Mouse (Mus musculus): ENCODE measurements at regions not wholly inside any gene's neighbourhood (a gene's known extent, or its start where the extent isn't known, plus 50 kb on each side); places are given as distances from the start of the nearest gene placed in this dataset.
A peak's percentile ranks its signal among the peaks of the same experiment; 100 is the strongest.

- no peak for ATAC-seq
- no peaks in the 10 kb centered on the region for H3K36me3 ChIP-seq (ENCODE audit: control insufficient read depth, insufficient read depth)
- no peak overlapping the region; the same call in 1 of the 2 replicates for H3K27ac ChIP-seq (ENCODE audit: low read depth, low read length)
- TF ChIP-seq CTCF (IDR thresholded peaks at IDR 0.05; ENCODE audit: low read depth) = no peak
- no peaks in the 10 kb centered on the region for H3K27me3 ChIP-seq (replicated peaks; ENCODE audit: control insufficient read depth, insufficient read depth, low read length)
- WGBS = 50% methylated on average over 16 of the region's 16 CpGs
- H3K9ac ChIP-seq (ENCODE audit: low read depth, low read length) = no peak overlapping the region
- H3K4me3 ChIP-seq (ENCODE audit: low read depth, low read length) = no peak overlapping the region
- no peak overlapping the region for H3K4me2 ChIP-seq (replicated peaks; ENCODE audit: low read depth)
- no peaks in the 10 kb centered on the region for H3K9me3 ChIP-seq (ENCODE audit: control insufficient read depth)
- H3K4me1 ChIP-seq (replicated peaks; ENCODE audit: control insufficient read depth, insufficient read depth, low read length) = peaks cover 9% of the 10 kb centered on the region; the same call in 1 of the 2 replicates
These were observed 257.1 kb downstream of the Mycn start for GRCm38 (mm10) chr12:12684481-12685216.

GRCm38 (mm10) chr12:12683733-12684470 is 257.8 kb downstream of the Mycn start:
- Histone ChIP-seq H3K9me3 (ENCODE audit: control insufficient read depth) (no peaks in the 10 kb centered on the region), H3K4me3 (ENCODE audit: low read depth, low read length) (no peak overlapping the region), H3K27me3 (replicated peaks; ENCODE audit: control insufficient read depth, insufficient read depth, low read length) (no peaks in the 10 kb centered on the region), H3K9ac (ENCODE audit: low read depth, low read length) (no peak overlapping the region), H3K4me2 (replicated peaks; ENCODE audit: low read depth) (no peak overlapping the region), H3K4me1 (replicated peaks; ENCODE audit: control insufficient read depth, insufficient read depth, low read length) (peaks cover 9% of the 10 kb centered on the region; the same call in 1 of the 2 replicates), H3K27ac (ENCODE audit: low read depth, low read length) (no peak overlapping the region), H3K36me3 (ENCODE audit: control insufficient read depth, insufficient read depth) (no peaks in the 10 kb centered on the region)
- 55% methylated on average over 10 of the region's 10 CpGs for WGBS
- TF ChIP-seq CTCF (IDR thresholded peaks at IDR 0.05; ENCODE audit: low read depth) = no peak
- peak; percentile 17; the same call in 1 of the 2 replicates for ATAC-seq

DNA sequence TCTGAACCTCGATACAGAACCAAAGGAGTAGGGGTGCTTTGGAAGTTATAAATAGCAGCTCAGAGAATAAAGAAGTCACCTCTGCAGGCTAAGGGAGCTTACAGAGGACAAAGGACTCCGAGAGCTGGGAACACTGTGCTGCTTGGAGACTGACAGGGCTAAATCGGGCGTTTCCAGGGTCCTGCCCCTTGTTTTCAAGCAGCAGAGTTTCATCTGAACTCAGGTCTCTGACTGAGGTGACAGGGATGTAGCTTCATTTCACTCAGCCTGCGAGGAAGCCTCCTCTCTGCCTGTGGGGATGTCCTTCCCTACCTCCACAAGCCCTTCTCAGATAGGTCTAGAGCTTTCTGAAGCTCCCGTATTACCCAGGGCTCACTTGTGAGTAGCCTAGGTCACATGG is 260.6 kb downstream of the Mycn start:
- Histone ChIP-seq H3K9ac (ENCODE audit: low read depth, low read length) (no peak overlapping the region), H3K4me2 (replicated peaks; ENCODE audit: low read depth) (no peak overlapping the region), H3K9me3 (ENCODE audit: control insufficient read depth) (no peaks in the 10 kb centered on the region), H3K27me3 (replicated peaks; ENCODE audit: control insufficient read depth, insufficient read depth, low read length) (no peaks in the 10 kb centered on the region), H3K4me3 (ENCODE audit: low read depth, low read length) (no peak overlapping the region), H3K4me1 (replicated peaks; ENCODE audit: control insufficient read depth, insufficient read depth, low read length) (peaks cover 9% of the 10 kb centered on the region; the same call in 1 of the 2 replicates), H3K36me3 (ENCODE audit: control insufficient read depth, insufficient read depth) (no peaks in the 10 kb centered on the region), H3K27ac (ENCODE audit: low read depth, low read length) (no peak overlapping the region)
- ATAC-seq = no peak
- no peak for TF ChIP-seq CTCF (IDR thresholded peaks at IDR 0.05; ENCODE audit: low read depth)
- 53% methylated on average over 6 of the region's 6 CpGs for WGBS

DNA sequence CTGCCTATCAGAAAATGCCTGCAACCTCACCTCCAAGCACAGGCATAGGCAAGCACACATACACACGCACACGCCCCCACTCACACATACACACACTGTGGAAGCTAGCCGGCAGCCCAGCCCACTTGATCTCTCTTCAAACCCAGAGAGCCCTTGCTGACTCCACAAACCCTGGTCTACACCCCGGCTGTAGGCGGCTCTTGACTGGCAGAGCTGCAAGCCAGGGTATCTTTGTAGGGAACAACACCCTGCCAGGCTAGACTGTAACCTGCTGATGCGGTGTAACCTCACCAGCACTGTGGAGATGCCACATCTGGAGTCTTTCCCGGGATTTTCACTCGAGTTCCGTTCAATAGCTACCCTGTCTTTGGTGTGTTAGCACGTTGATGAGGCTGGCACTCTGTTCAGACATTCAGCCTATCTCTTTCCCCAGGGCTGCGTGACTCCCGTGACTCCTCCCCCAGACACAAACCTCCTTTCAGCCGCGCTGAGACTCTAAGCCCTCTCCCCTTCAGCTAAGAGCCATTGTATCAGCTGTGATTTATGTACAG is 261.3 kb downstream of the Mycn start:
- TF ChIP-seq CTCF (IDR thresholded peaks at IDR 0.05; ENCODE audit: low read depth) = no peak
- Histone ChIP-seq H3K36me3 (ENCODE audit: control insufficient read depth, insufficient read depth) (no peaks in the 10 kb centered on the region), H3K4me3 (ENCODE audit: low read depth, low read length) (no peak overlapping the region), H3K27me3 (replicated peaks; ENCODE audit: control insufficient read depth, insufficient read depth, low read length) (no peaks in the 10 kb centered on the region), H3K4me1 (replicated peaks; ENCODE audit: control insufficient read depth, insufficient read depth, low read length) (peaks cover 9% of the 10 kb centered on the region; the same call in 1 of the 2 replicates), H3K27ac (ENCODE audit: low read depth, low read length) (no peak overlapping the region), H3K9me3 (ENCODE audit: control insufficient read depth) (no peaks in the 10 kb centered on the region), H3K9ac (ENCODE audit: low read depth, low read length) (no peak overlapping the region), H3K4me2 (replicated peaks; ENCODE audit: low read depth) (peak overlapping the region; percentile 25; the same call in 1 of the 2 replicates)
- WGBS = 25% methylated on average over 14 of the region's 14 CpGs
- no peak for ATAC-seq

DNA sequence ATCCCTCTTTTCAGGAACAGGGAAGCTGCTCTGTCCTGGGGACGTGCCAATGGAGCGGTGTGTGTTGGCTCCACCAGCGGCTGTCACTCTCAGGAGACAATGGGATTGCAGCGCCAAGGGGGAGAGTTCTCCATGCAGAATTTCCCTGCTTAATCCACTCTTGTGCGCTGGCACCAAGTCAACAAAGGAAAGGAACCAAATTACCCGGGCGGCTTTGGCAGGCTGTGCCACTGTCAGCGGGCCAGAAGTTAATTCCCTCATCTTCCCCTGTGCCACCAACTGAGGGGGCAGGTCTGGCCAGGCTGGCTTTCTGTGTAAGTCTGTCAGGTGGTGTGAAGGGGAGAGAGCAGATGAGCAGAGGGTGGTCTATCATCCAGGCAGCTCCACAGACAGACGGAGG is 265.0 kb downstream of the Mycn start:
- Histone ChIP-seq H3K27ac (ENCODE audit: low read depth, low read length) (no peak overlapping the region), H3K9me3 (ENCODE audit: control insufficient read depth) (no peaks in the 10 kb centered on the region), H3K4me2 (replicated peaks; ENCODE audit: low read depth) (no peak overlapping the region), H3K9ac (ENCODE audit: low read depth, low read length) (no peak overlapping the region), H3K4me3 (ENCODE audit: low read depth, low read length) (no peak overlapping the region), H3K27me3 (replicated peaks; ENCODE audit: control insufficient read depth, insufficient read depth, low read length) (no peaks in the 10 kb centered on the region), H3K36me3 (ENCODE audit: control insufficient read depth, insufficient read depth) (no peaks in the 10 kb centered on the region), H3K4me1 (replicated peaks; ENCODE audit: control insufficient read depth, insufficient read depth, low read length) (no peaks in the 10 kb centered on the region)
- ATAC-seq = no peak
- 79% methylated on average over 9 of the region's 9 CpGs for WGBS
- no peak for TF ChIP-seq CTCF (IDR thresholded peaks at IDR 0.05; ENCODE audit: low read depth)

- no peaks in the 10 kb centered on the region for H3K9me3 ChIP-seq (ENCODE audit: control insufficient read depth)
- no peak overlapping the region for H3K27ac ChIP-seq (ENCODE audit: low read depth, low read length)
- no peaks in the 10 kb centered on the region for H3K36me3 ChIP-seq (ENCODE audit: control insufficient read depth, insufficient read depth)
- H3K4me1 ChIP-seq (replicated peaks; ENCODE audit: control insufficient read depth, insufficient read depth, low read length) = no peaks in the 10 kb centered on the region
- no peaks in the 10 kb centered on the region for H3K27me3 ChIP-seq (replicated peaks; ENCODE audit: control insufficient read depth, insufficient read depth, low read length)
- 45% methylated on average over 5 of the region's 5 CpGs for WGBS
- no peak overlapping the region for H3K4me3 ChIP-seq (ENCODE audit: low read depth, low read length)
- no peak overlapping the region for H3K4me2 ChIP-seq (replicated peaks; ENCODE audit: low read depth)
- no peak for ATAC-seq
- H3K9ac ChIP-seq (ENCODE audit: low read depth, low read length) = no peak overlapping the region
- TF ChIP-seq CTCF (IDR thresholded peaks at IDR 0.05; ENCODE audit: low read depth) = no peak
These were observed 271.8 kb downstream of the Mycn start for GRCm38 (mm10) chr12:12669931-12670330.

Measured in intestine, postnatal 0 days (tissue).